ENCODE assay signal across 18 mouse cellular contexts in genomic region chr3:108655486-108655885, GRCm38 (mm10). TPM values are rescaled to one million over a fixed set of nuclear protein-coding genes. Genes with fewer than 3 reads are reported as not detected.
DNase-seq lines count a peak whose midpoint lies in the region; ATAC-seq and TF ChIP-seq lines count a peak whose summit lies in the region.
"Had no signal": no experiment of that assay in that cellular context is flagged by ENCODE, and none has a peak within 500 bp of the region (broad histone marks: within the 10 kb centered on the region; RNA-seq: fewer than 3 reads in every experiment).

No protein-coding gene starts in this region.

- 90% methylated on average over 7 of the region's 7 CpGs for WGBS in limb, embryonic 12.5 days
- WGBS in limb, embryonic 10.5 days = 84% methylated on average over 7 of the region's 7 CpGs
- WGBS in liver, embryonic 12.5 days (ENCODE audit: insufficient replicate concordance) = 82% methylated on average over 7 of the region's 7 CpGs

- ATAC-seq in limb, embryonic 12.5 days (ENCODE audit: insufficient number of reproducible peaks, insufficient read depth, low FRiP score, low TSS enrichment, low read depth) = no peak
- ATAC-seq in liver, embryonic 12.5 days = no peak
- ATAC-seq: intestine, postnatal 0 days had no signal

- TF ChIP-seq CTCF in MEL (IDR thresholded peaks at IDR 0.05 in 2 of 3, conservative IDR thresholded peaks at IDR 0.05 in 1 of 3; ENCODE audit: control insufficient read depth in 1 of 3, insufficient read depth in 1 of 3, low read depth in 2 of 3, low read length in 3 of 3, poor library complexity in 1 of 3, severe bottlenecking in 1 of 3) = no peak

- no peak for TF ChIP-seq EP300 in MEL (IDR thresholded peaks at IDR 0.05; ENCODE audit: low read depth in 1 of 2, low read length in 2 of 2)

- no peak overlapping the region for H3K27ac ChIP-seq in limb, embryonic 12.5 days
- H3K27ac ChIP-seq in limb, embryonic 10.5 days = no peak overlapping the region
- H3K27ac ChIP-seq in MEL (ENCODE audit: control insufficient read depth, low read depth, low read length) = no peak overlapping the region
- H3K27ac ChIP-seq in liver, embryonic 12.5 days = no peak overlapping the region
- H3K27ac ChIP-seq: hindbrain, embryonic 13.5 days; midbrain, embryonic 12.5 days had no signal

- no peak overlapping the region for H3K4me3 ChIP-seq in limb, embryonic 12.5 days (replicated peaks)
- no peak overlapping the region for H3K4me3 ChIP-seq in limb, embryonic 10.5 days
- H3K4me3 ChIP-seq in MEL (ENCODE audit: control insufficient read depth in 1 of 2, insufficient read depth in 1 of 2, low read depth in 2 of 2, low read length in 2 of 2) = no peak overlapping the region
- no peak overlapping the region for H3K4me3 ChIP-seq in liver, embryonic 12.5 days

- peaks cover 11% of the 10 kb centered on the region for H3K4me1 ChIP-seq in limb, embryonic 12.5 days (replicated peaks)
- H3K4me1 ChIP-seq in limb, embryonic 10.5 days = peaks cover 19% of the 10 kb centered on the region
- H3K4me1 ChIP-seq in MEL (ENCODE audit: control insufficient read depth in 1 of 2, insufficient read depth in 2 of 2, low read length in 2 of 2) = peaks cover 0 to 2% of the 10 kb centered on the region in 2 experiments; a peak in 2 of 4 replicates
- H3K4me1 ChIP-seq in liver, embryonic 12.5 days = peaks cover 23% of the 10 kb centered on the region

- H3K79me2 ChIP-seq in MEL (ENCODE audit: control insufficient read depth, insufficient read depth, low read length, poor library complexity) = peaks cover 9% of the 10 kb centered on the region

- peak; percentile 13 for DNase-seq in cerebellum, adult 9-10 months
- DNase-seq in cerebellum, postnatal 4 days (ENCODE audit: low spot score in 2 of 2) = no peak
- no peak for DNase-seq in limb, embryonic 10.5 days (ENCODE audit: low spot score)
- peak; percentile 19 for DNase-seq in MEL (ENCODE audit: low read depth, low spot score)
- no peak for DNase-seq in ovary, postnatal 10 days (ENCODE audit: low spot score)
- no peak for DNase-seq in cerebellum, postnatal 25 days
- DNase-seq: adrenal gland, adult 2 months; cerebellum, adult 18-20 months; embryo, embryonic 11 days; gastrocnemius, postnatal 36 days; kidney, postnatal 25 days; right cerebral cortex, adult 18-20 months; thymus, postnatal 25 days had no signal

- H3K9me3 ChIP-seq in limb, embryonic 12.5 days = no peaks in the 10 kb centered on the region
- H3K9me3 ChIP-seq in limb, embryonic 10.5 days (replicated peaks) = no peaks in the 10 kb centered on the region
- H3K9me3 ChIP-seq in MEL (replicated peaks; ENCODE audit: insufficient read depth, low read length) = no peaks in the 10 kb centered on the region
- no peaks in the 10 kb centered on the region for H3K9me3 ChIP-seq in liver, embryonic 12.5 days (replicated peaks)
- H3K9me3 ChIP-seq: hindbrain, embryonic 13.5 days; midbrain, embryonic 12.5 days had no signal

- H3K4me2 ChIP-seq in limb, embryonic 12.5 days = peak overlapping the region; percentile 66; the same call in 1 of the 2 replicates
- H3K4me2 ChIP-seq in liver, embryonic 12.5 days = peak overlapping the region; percentile 88

- peaks cover 26% of the 10 kb centered on the region; the same call in 1 of the 2 replicates for H3K36me3 ChIP-seq in limb, embryonic 12.5 days
- H3K36me3 ChIP-seq in limb, embryonic 10.5 days = peaks cover 23% of the 10 kb centered on the region
- H3K36me3 ChIP-seq in MEL (ENCODE audit: control insufficient read depth in 1 of 2, insufficient read depth in 2 of 2, low read length in 2 of 2) = peaks cover 0 to 3% of the 10 kb centered on the region in 2 experiments; a peak in 1 of 4 replicates
- peaks cover 14% of the 10 kb centered on the region for H3K36me3 ChIP-seq in liver, embryonic 12.5 days
- H3K36me3 ChIP-seq: hindbrain, embryonic 13.5 days had no signal

- no peaks in the 10 kb centered on the region for H3K27me3 ChIP-seq in limb, embryonic 12.5 days
- H3K27me3 ChIP-seq in limb, embryonic 10.5 days (ENCODE audit: low read depth, poor library complexity, severe bottlenecking) = no peaks in the 10 kb centered on the region
- H3K27me3 ChIP-seq in MEL (ENCODE audit: control insufficient read depth in 1 of 2, insufficient read depth in 2 of 2, low read length in 2 of 2) = no peaks in the 10 kb centered on the region
- H3K27me3 ChIP-seq in liver, embryonic 12.5 days (replicated peaks) = no peaks in the 10 kb centered on the region
- H3K27me3 ChIP-seq: hindbrain, embryonic 13.5 days; midbrain, embryonic 12.5 days had no signal

- H3K9ac ChIP-seq in limb, embryonic 12.5 days (replicated peaks) = no peak overlapping the region
- H3K9ac ChIP-seq in MEL (ENCODE audit: control insufficient read depth, low read depth, low read length, poor library complexity, severe bottlenecking) = no peak overlapping the region
- no peak overlapping the region for H3K9ac ChIP-seq in liver, embryonic 12.5 days

- TF ChIP-seq RAD21 in MEL (IDR thresholded peaks at IDR 0.05; ENCODE audit: low read depth, low read length) = no peak

- no peak for TF ChIP-seq POLR2A in MEL (IDR thresholded peaks at IDR 0.05; ENCODE audit: control insufficient read depth in 1 of 2, insufficient read depth in 1 of 2, low read depth in 1 of 2, low read length in 2 of 2, poor library complexity in 1 of 2)

TF ChIP-seq in MEL, 35 proteins besides CTCF, POLR2A, EP300 and RAD21:
- TF ChIP-seq ELF1 (IDR thresholded peaks at IDR 0.05; ENCODE audit: low read depth, low read length) (no peak), ZNF384 (IDR thresholded peaks at IDR 0.05; ENCODE audit: low read depth, low read length) (peak; percentile 43; the same call in 1 of the 2 replicates)
TF ChIP-seq in MEL: peak in this region for 1.

RNA-seq across cellular contexts. Expression of gene Clcc1, which starts 1.8 kb away (rescaled TPM):
- polyA plus RNA-seq in limb, embryonic 12.5 days (2016; fragmentation: Nextera tagmentation; extraction: Ambion mirVana) = 79.9 and 86.2 TPM in 2 replicates
- polyA plus RNA-seq in limb, embryonic 10.5 days (2016; fragmentation: Nextera tagmentation; extraction: Ambion mirVana) = 51.8 and 61.3 TPM in 2 replicates
- 38.0 and 43.0 TPM in 2 replicates for total RNA-seq in MEL (2012; rRNA removed)
- polyA plus RNA-seq in MEL (2012; ENCODE audit: insufficient read depth in 1 of 2, insufficient read length in 2 of 2, low read depth in 1 of 2, low replicate concordance in 2 of 2, missing spikeins in 1 of 2) = 10 to 100 TPM in 1 of 2 experiments, not detected in 1; 25.9 TPM
- 44.4 and 47.1 TPM in 2 replicates for polyA plus RNA-seq in liver, embryonic 12.5 days (2016; fragmentation: Nextera tagmentation; extraction: Ambion mirVana)

Comparison
In these comparisons a context has a peak if more than half of its experiments do, and no peak if none do; other contexts are left out.
1. DNase-seq: peak in cerebellum, adult 9-10 months (single experiment) and MEL (single experiment); none in cerebellum, postnatal 4 days (0 of 2), limb, embryonic 10.5 days (single experiment), ovary, postnatal 10 days (single experiment) and cerebellum, postnatal 25 days (0 of 2).